Mouse (Mus musculus) lung, adult 2 months (tissue): ENCODE results near the gene Flnb. TPM values are rescaled to one million over a fixed set of nuclear protein-coding genes. Genes with fewer than 3 reads are reported as not detected.

Source experiments
- DNase-seq: peaks from one replicate; pipeline ENCODE4 v3.0.0; 2022
- H3K4me1 ChIP-seq: fragments of 200-500 bp; 2 replicates; pipeline ENCODE4 v1.6.1; 2011; ENCODE audit warnings: low read length; ENCODE audit not compliant: control insufficient read depth, insufficient read depth
- H3K4me3 ChIP-seq: fragments of 200-500 bp; replicated peaks from 2 replicates; pipeline ENCODE3; 2011; ENCODE audit warnings: low read depth, mild to moderate bottlenecking, control low read depth, low read length; ENCODE audit errors: extremely low read depth
- CTCF ChIP-seq: fragments of 200-500 bp; IDR thresholded peaks from 2 replicates; pipeline ENCODE4 v1.5.1; 2011; ENCODE audit warnings: mild to moderate bottlenecking, low read length, control low read depth; ENCODE audit not compliant: insufficient read depth
- POLR2A ChIP-seq: fragments of 200-500 bp; IDR thresholded peaks from 2 replicates; pipeline ENCODE4 v1.6.1; 2011; ENCODE audit warnings: low read depth, mild to moderate bottlenecking, control low read depth, low read length, borderline replicate concordance; ENCODE audit errors: extremely low read depth
- WGBS: fragments of 180-500 bp; shearing (Covaris S2); methylation state at CpG from one replicate; pipeline ENCODE4 v1.1.7; 2018; 5-methylcytosine and 5-hydroxymethylcytosine counted together
- polyA plus RNA-seq: library from polyadenylated mRNA; depleted of rRNA; stranded (reverse); fragments of >200 nt; gene quantifications from 2 replicates; pipeline ENCODE4 v1.2.3, GENCODE M21; 2012

The Flnb gene
- polyA plus RNA-seq, 1 experiment, result 26.4 TPM

GRCm38 (mm10) chr14:7888811-7889651 lies 71.3 kb downstream of the Flnb start:
- DNase-seq, result no peak
- WGBS, result 61% methylated on average over 11 of the region's 11 CpGs
- no peak for TF ChIP-seq POLR2A
- TF ChIP-seq CTCF, result no peak
- H3K4me3 ChIP-seq, result no peak overlapping the region
- no peaks in the 10 kb centered on the region for H3K4me1 ChIP-seq

GRCm38 (mm10) chr14:7889834-7890233 lies 72.1 kb downstream of the Flnb start:
- 72% methylated on average over 9 of the region's 9 CpGs for WGBS
- no peak for DNase-seq
- no peak for TF ChIP-seq POLR2A
- no peak for TF ChIP-seq CTCF

GRCm38 (mm10) chr14:7891401-7891800 lies 73.6 kb downstream of the Flnb start:
- DNase-seq, result no peak
- H3K4me1 ChIP-seq, result no peaks in the 10 kb centered on the region
- H3K4me3 ChIP-seq, result no peak overlapping the region
- no peak for TF ChIP-seq CTCF
- TF ChIP-seq POLR2A, result no peak

More at GRCm38 (mm10) chr14:7889834-7890233, 72.1 kb downstream of the Flnb start:
- H3K4me1 ChIP-seq, result no peaks in the 10 kb centered on the region
- H3K4me3 ChIP-seq, result no peak overlapping the region

- no peaks in the 10 kb centered on the region; the same call in 1 of the 2 replicates for H3K4me1 ChIP-seq
- WGBS, result 75% methylated on average over 9 of the region's 9 CpGs
- H3K4me3 ChIP-seq, result no peak overlapping the region
- DNase-seq, result peak; percentile 43
- TF ChIP-seq CTCF (no peak), POLR2A (no peak)
Measured at GRCm38 (mm10) chr14:7896126-7896525, 78.4 kb downstream of the Flnb start.

- H3K4me1 ChIP-seq, result no peaks in the 10 kb centered on the region; the same call in 1 of the 2 replicates
- TF ChIP-seq CTCF (no peak), POLR2A (no peak)
- no peak overlapping the region for H3K4me3 ChIP-seq
- no peak for DNase-seq
- WGBS, result 100% methylated on average over 1 of the region's 1 CpGs
Measured at GRCm38 (mm10) chr14:7896699-7897098, 78.9 kb downstream of the Flnb start.

GRCm38 (mm10) chr14:7899986-7900385 lies 82.2 kb downstream of the Flnb start:
- no peak overlapping the region for H3K4me3 ChIP-seq
- H3K4me1 ChIP-seq, result no peaks in the 10 kb centered on the region; the same call in 1 of the 2 replicates
- TF ChIP-seq CTCF (no peak), POLR2A (no peak)
- DNase-seq, result no peak
- 29% methylated on average over 3 of the region's 3 CpGs for WGBS

- WGBS, result 21% methylated on average over 11 of the region's 11 CpGs
- Histone ChIP-seq H3K4me1 (no peaks in the 10 kb centered on the region; the same call in 1 of the 2 replicates), H3K4me3 (no peak overlapping the region)
- no peak for TF ChIP-seq POLR2A
- no peak for TF ChIP-seq CTCF
- peak; percentile 25 for DNase-seq
Measured at GRCm38 (mm10) chr14:7900481-7901049, 82.8 kb downstream of the Flnb start.

GRCm38 (mm10) chr14:7901484-7902240 lies 83.9 kb downstream of the Flnb start:
- TF ChIP-seq CTCF (no peak), POLR2A (no peak)
- no peak overlapping the region for H3K4me3 ChIP-seq
- no peak for DNase-seq
- 82% methylated on average over 12 of the region's 12 CpGs for WGBS
- H3K4me1 ChIP-seq, result no peaks in the 10 kb centered on the region; the same call in 1 of the 2 replicates

GRCm38 (mm10) chr14:7907058-7907457 lies 89.3 kb downstream of the Flnb start:
- WGBS, result 93% methylated on average over 11 of the region's 11 CpGs
- DNase-seq, result no peak
- Histone ChIP-seq H3K4me3 (no peak overlapping the region), H3K4me1 (peaks cover 4% of the 10 kb centered on the region; the same call in 1 of the 2 replicates)
- TF ChIP-seq CTCF (no peak), POLR2A (no peak)

GRCm38 (mm10) chr14:7909472-7909871 lies 91.7 kb downstream of the Flnb start:
- Histone ChIP-seq H3K4me1 (peaks cover 12% of the 10 kb centered on the region), H3K4me3 (no peak overlapping the region)
- WGBS, result 85% methylated on average over 10 of the region's 10 CpGs
- TF ChIP-seq CTCF (no peak), POLR2A (no peak)
- DNase-seq, result no peak
